Mouse (Mus musculus) MEL (cell line): ENCODE data around the gene Lrrc3b.

ENCODE experiments used
- CHD2 ChIP-seq: IDR thresholded peaks from 2 replicates; pipeline ENCODE4 v1.6.1; 2011; ENCODE audit warnings: low read length, improper control_type of control experiment
- CTCF ChIP-seq, 3 experiments: IDR thresholded peaks in 2 of 3; conservative IDR thresholded peaks in 1 of 3; 2 replicates each; pipeline ENCODE4 v1.5.1; 2011 to 2012; ENCODE audit warnings: low read length in 3 of 3, low read depth in 2 of 3, mild to moderate bottlenecking in 2 of 3, improper control_type of control experiment in 1 of 3, inconsistent platforms in 1 of 3, mixed read lengths in 1 of 3, moderate library complexity in 1 of 3; ENCODE audit not compliant: control insufficient read depth in 1 of 3, insufficient read depth in 1 of 3, poor library complexity in 1 of 3, severe bottlenecking in 1 of 3
- ELF1 ChIP-seq: IDR thresholded peaks from 2 replicates; pipeline ENCODE4 v1.6.1; 2014; ENCODE audit warnings: low read depth, mild to moderate bottlenecking, inconsistent platforms, low read length, improper control_type of control experiment, moderate library complexity
- EP300 ChIP-seq, 2 experiments: IDR thresholded peaks; 2 replicates each; pipeline ENCODE4 v1.6.1; 2011; ENCODE audit warnings: improper control_type of control experiment in 2 of 2, low read length in 2 of 2, low read depth in 1 of 2, mild to moderate bottlenecking in 1 of 2
- GATA1 ChIP-seq: IDR thresholded peaks from 2 replicates; pipeline ENCODE4 v1.6.1; 2011; ENCODE audit warnings: low read depth, low read length, improper control_type of control experiment
- JUND ChIP-seq: IDR thresholded peaks from 2 replicates; pipeline ENCODE4 v1.6.1; 2011; ENCODE audit warnings: low read depth, mild to moderate bottlenecking, improper control_type of control experiment, low read length
- MAX ChIP-seq: IDR thresholded peaks from 2 replicates; pipeline ENCODE4 v1.6.1; 2011; ENCODE audit warnings: low read length, improper control_type of control experiment
- MYB ChIP-seq: IDR thresholded peaks from 2 replicates; pipeline ENCODE4 v1.6.1; 2011; ENCODE audit warnings: mild to moderate bottlenecking, low read depth, low read length, improper control_type of control experiment
- POLR2A ChIP-seq, 2 experiments: IDR thresholded peaks; 2 replicates each; pipeline ENCODE4 v1.6.1; 2011 to 2012; ENCODE audit warnings: low read length in 2 of 2, mild to moderate bottlenecking in 2 of 2, control low read depth in 1 of 2, improper control_type of control experiment in 1 of 2, low read depth in 1 of 2, moderate library complexity in 1 of 2; ENCODE audit not compliant: control insufficient read depth in 1 of 2, insufficient read depth in 1 of 2, poor library complexity in 1 of 2
- POLR2AphosphoS5 ChIP-seq: IDR thresholded peaks from 2 replicates; pipeline ENCODE4 v1.6.1; 2012; ENCODE audit warnings: low read depth, borderline replicate concordance, mild to moderate bottlenecking, inconsistent platforms, low read length, moderate library complexity, mixed read lengths
- TAL1 ChIP-seq: IDR thresholded peaks from 2 replicates; pipeline ENCODE4 v1.6.1; 2012; ENCODE audit warnings: mild to moderate bottlenecking, inconsistent platforms, low read length, moderate library complexity, mixed read lengths
- TCF12 ChIP-seq: IDR thresholded peaks from 2 replicates; pipeline ENCODE4 v1.6.1; 2014; ENCODE audit warnings: low read depth, mild to moderate bottlenecking, inconsistent platforms, low read length, improper control_type of control experiment, moderate library complexity
- UBTF ChIP-seq: IDR thresholded peaks from 2 replicates; pipeline ENCODE4 v1.6.1; 2012; ENCODE audit warnings: low read depth, mild to moderate bottlenecking, inconsistent platforms, low read length, improper control_type of control experiment, moderate library complexity, borderline replicate concordance; ENCODE audit not compliant: insufficient read depth
- ZNF384 ChIP-seq: IDR thresholded peaks from 2 replicates; pipeline ENCODE4 v1.6.1; 2012; ENCODE audit warnings: low read depth, mild to moderate bottlenecking, inconsistent platforms, low read length, improper control_type of control experiment

- TF ChIP-seq UBTF (no peak), GATA1 (no peak), TAL1 (no peak), POLR2A (IDR thresholded peaks at IDR 0.05; ENCODE audit: control insufficient read depth in 1 of 2, insufficient read depth in 1 of 2, low read depth in 1 of 2, low read length in 2 of 2, poor library complexity in 1 of 2) (no peak), MAX (no peak), CTCF (IDR thresholded peaks at IDR 0.05 in 2 of 3, conservative IDR thresholded peaks at IDR 0.05 in 1 of 3; ENCODE audit: control insufficient read depth in 1 of 3, insufficient read depth in 1 of 3, low read depth in 2 of 3, low read length in 3 of 3, poor library complexity in 1 of 3, severe bottlenecking in 1 of 3) (no peak), MYB (no peak), ELF1 (no peak), POLR2AphosphoS5 (no peak), TCF12 (no peak), ZNF384 (no peak), EP300 (IDR thresholded peaks at IDR 0.05; ENCODE audit: low read depth in 1 of 2, low read length in 2 of 2) (no peak), JUND (no peak), CHD2 (no peak)
Observed at GRCm38 (mm10) chr14:15322441-15323123, 116.2 kb downstream of the Lrrc3b start.
